Comparison of ENCODE assay signal across 10 mouse cellular contexts in the genomic region with DNA sequence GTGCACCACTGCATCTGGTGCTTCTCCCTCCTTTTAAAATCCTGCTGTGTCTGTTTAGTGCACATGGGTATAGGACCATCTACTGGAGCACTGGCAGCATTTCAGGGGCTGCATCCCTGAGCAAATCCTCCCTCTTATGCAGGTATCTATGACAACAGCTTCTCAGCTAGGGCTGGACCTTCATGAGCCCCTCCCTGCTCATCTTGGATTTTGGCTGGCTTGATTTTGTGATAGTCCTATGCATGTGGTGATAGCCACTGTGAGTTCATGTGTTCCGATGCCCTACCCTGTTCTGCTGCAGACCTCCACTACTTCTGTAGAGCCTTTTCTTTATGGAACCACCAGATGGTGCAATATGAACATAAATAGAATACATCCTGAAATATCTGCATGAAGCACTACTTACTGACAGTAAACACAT. TPM values are rescaled to one million over a fixed set of nuclear protein-coding genes. Genes with fewer than 3 reads are reported as not detected.
DNase-seq lines count a peak whose midpoint lies in the region; ATAC-seq and TF ChIP-seq lines count a peak whose summit lies in the region.
"Had no signal": no experiment of that assay in that cellular context is flagged by ENCODE, and none has a peak within 500 bp of the region (broad histone marks: within the 10 kb centered on the region; RNA-seq: fewer than 3 reads in every experiment).

No protein-coding gene starts in this region.

- H3K27ac ChIP-seq in layer of hippocampus, adult 2 months, result no peak overlapping the region
- H3K27ac ChIP-seq in forebrain, embryonic 14.5 days (ENCODE audit: low read depth, low read length), result no peak overlapping the region
- no peak overlapping the region for H3K27ac ChIP-seq in neural tube, embryonic 14.5 days (ENCODE audit: low read depth, low read length)
- H3K27ac ChIP-seq: embryonic facial prominence, embryonic 13.5 days; liver, embryonic 15.5 days had no signal

- no peaks in the 10 kb centered on the region for H3K27me3 ChIP-seq in forebrain, embryonic 14.5 days (replicated peaks; ENCODE audit: control insufficient read depth, insufficient read depth, low read length)
- H3K27me3 ChIP-seq in neural tube, embryonic 14.5 days (ENCODE audit: control insufficient read depth, insufficient read depth, low read length), result no peaks in the 10 kb centered on the region
- H3K27me3 ChIP-seq: embryonic facial prominence, embryonic 13.5 days; liver, embryonic 15.5 days had no signal

- 77% methylated on average over 1 of the region's 1 CpGs for WGBS in forebrain, embryonic 14.5 days
- whole genome bisulfite sequencing in neural tube, embryonic 14.5 days, result 73% methylated on average over 1 of the region's 1 CpGs

- H3K4me2 ChIP-seq in forebrain, embryonic 14.5 days (ENCODE audit: low read length), result no peak overlapping the region
- H3K4me2 ChIP-seq in neural tube, embryonic 14.5 days (ENCODE audit: low read depth, low read length), result no peak overlapping the region
- H3K4me2 ChIP-seq: embryonic facial prominence, embryonic 13.5 days; liver, embryonic 15.5 days had no signal

- H3K36me3 ChIP-seq in forebrain, embryonic 14.5 days (ENCODE audit: control insufficient read depth, insufficient read depth, low read length), result no peaks in the 10 kb centered on the region
- no peaks in the 10 kb centered on the region for H3K36me3 ChIP-seq in neural tube, embryonic 14.5 days (ENCODE audit: control insufficient read depth, insufficient read depth, low read length)
- H3K36me3 ChIP-seq: embryonic facial prominence, embryonic 13.5 days; liver, embryonic 15.5 days had no signal

- H3K4me1 ChIP-seq in forebrain, embryonic 14.5 days (ENCODE audit: control insufficient read depth, insufficient read depth, low read length), result no peaks in the 10 kb centered on the region
- H3K4me1 ChIP-seq in neural tube, embryonic 14.5 days (ENCODE audit: control insufficient read depth, insufficient read depth, low read length), result no peaks in the 10 kb centered on the region
- H3K4me1 ChIP-seq: embryonic facial prominence, embryonic 13.5 days; liver, embryonic 15.5 days had no signal

- TF ChIP-seq CTCF in layer of hippocampus, adult 2 months (conservative IDR thresholded peaks at IDR 0.05), result peak; percentile 86

- no peaks in the 10 kb centered on the region for H3K9me3 ChIP-seq in forebrain, embryonic 14.5 days (replicated peaks; ENCODE audit: control insufficient read depth, low read length)
- no peaks in the 10 kb centered on the region for H3K9me3 ChIP-seq in neural tube, embryonic 14.5 days (ENCODE audit: control insufficient read depth, low read length)
- H3K9me3 ChIP-seq: embryonic facial prominence, embryonic 13.5 days; liver, embryonic 15.5 days had no signal

- H3K4me3 ChIP-seq in layer of hippocampus, adult 2 months, result no peak overlapping the region
- no peak overlapping the region for H3K4me3 ChIP-seq in forebrain, embryonic 14.5 days (ENCODE audit: low read depth, low read length)
- no peak overlapping the region for H3K4me3 ChIP-seq in neural tube, embryonic 14.5 days (ENCODE audit: low read depth, low read length)
- H3K4me3 ChIP-seq: embryonic facial prominence, embryonic 13.5 days; liver, embryonic 15.5 days had no signal

- ATAC-seq in activated CD4-positive, CD25-positive, alpha-beta regulatory T cell, adult 4 months, result peak; percentile 66
- ATAC-seq in forebrain, embryonic 14.5 days, result peak; percentile 44
- ATAC-seq in neural tube, embryonic 14.5 days (ENCODE audit: low read depth), result peak; percentile 86

- H3K9ac ChIP-seq in forebrain, embryonic 14.5 days (ENCODE audit: low read length), result no peak overlapping the region
- H3K9ac ChIP-seq in neural tube, embryonic 14.5 days (replicated peaks; ENCODE audit: low read depth, low read length), result no peak overlapping the region
- H3K9ac ChIP-seq: embryonic facial prominence, embryonic 13.5 days; liver, embryonic 15.5 days had no signal

- DNase-seq in layer of hippocampus, adult 2 months (ENCODE audit: low spot score in 2 of 2), result peak; percentile 13 to 51
- no peak for DNase-seq in layer of hippocampus, postnatal 36 days
- peak; percentile 81 for DNase-seq in forebrain, embryonic 14.5 days (ENCODE audit: low spot score)
- peak; percentile 8 to 16 for DNase-seq in layer of hippocampus, postnatal 10 days (ENCODE audit: low spot score in 2 of 2)
- no peak for DNase-seq in adrenal gland, postnatal 14 days
- no peak for DNase-seq in spleen, adult 12 weeks (ENCODE audit: low spot score)

RNA-seq across cellular contexts. Expression of gene Terb2, which starts 8.4 kb away (rescaled TPM):
- not detected for total RNA-seq in layer of hippocampus, adult 2 months (2021)
- total RNA-seq in layer of hippocampus, postnatal 36 days (2021), result not detected
- polyA plus RNA-seq in activated CD4-positive, CD25-positive, alpha-beta regulatory T cell, adult 4 months (2017; shearing (Covaris generic)), result not detected
- polyA plus RNA-seq in forebrain, embryonic 14.5 days (2014; fragmentation: Nextera tagmentation; extraction: Ambion mirVana), result not detected in 2 replicates
- total RNA-seq in layer of hippocampus, postnatal 10 days (2021), result not detected
- not detected in 2 replicates for polyA plus RNA-seq in neural tube, embryonic 14.5 days (2014; fragmentation: Nextera tagmentation; extraction: Ambion mirVana)
- total RNA-seq in adrenal gland, postnatal 14 days (2021), result not detected in 2 replicates
- polyA plus RNA-seq: embryonic facial prominence, embryonic 13.5 days; liver, embryonic 15.5 days had no signal

RNA-seq across cellular contexts. Expression of gene Patl2, which starts 8.5 kb away (rescaled TPM):
- total RNA-seq in layer of hippocampus, adult 2 months (2021), result not detected
- total RNA-seq in layer of hippocampus, postnatal 36 days (2021), result under 1 TPM in 1 of 2 experiments, not detected in 1; 0.12 TPM
- under 1 TPM; 0.38 to 0.90 TPM for polyA plus RNA-seq in activated CD4-positive, CD25-positive, alpha-beta regulatory T cell, adult 4 months (2017; shearing (Covaris generic))
- polyA plus RNA-seq in forebrain, embryonic 14.5 days (2014; fragmentation: Nextera tagmentation; extraction: Ambion mirVana), result not detected in 2 replicates
- not detected for total RNA-seq in layer of hippocampus, postnatal 10 days (2021)
- polyA plus RNA-seq in neural tube, embryonic 14.5 days (2014; fragmentation: Nextera tagmentation; extraction: Ambion mirVana), result 0.08 TPM in 1 of 2 replicates, not detected in the other
- 0.26 TPM in 1 of 2 replicates, not detected in the other for total RNA-seq in adrenal gland, postnatal 14 days (2021)
- polyA plus RNA-seq: embryonic facial prominence, embryonic 13.5 days had no signal

RNA-seq across cellular contexts. Expression of gene Trim69, which starts 34.0 kb away (rescaled TPM):
- not detected for total RNA-seq in layer of hippocampus, adult 2 months (2021)
- total RNA-seq in layer of hippocampus, postnatal 36 days (2021), result not detected
- under 1 TPM in 1 of 2 experiments, not detected in 1; 0.25 TPM for polyA plus RNA-seq in activated CD4-positive, CD25-positive, alpha-beta regulatory T cell, adult 4 months (2017; shearing (Covaris generic))
- not detected in 2 replicates for polyA plus RNA-seq in forebrain, embryonic 14.5 days (2014; fragmentation: Nextera tagmentation; extraction: Ambion mirVana)
- total RNA-seq in layer of hippocampus, postnatal 10 days (2021), result not detected
- polyA plus RNA-seq in neural tube, embryonic 14.5 days (2014; fragmentation: Nextera tagmentation; extraction: Ambion mirVana), result not detected in 2 replicates
- not detected in 2 replicates for total RNA-seq in adrenal gland, postnatal 14 days (2021)
- polyA plus RNA-seq: embryonic facial prominence, embryonic 13.5 days; liver, embryonic 15.5 days had no signal

RNA-seq across cellular contexts. Expression of gene Sord, which starts 40.0 kb away (rescaled TPM):
- total RNA-seq in layer of hippocampus, adult 2 months (2021), result 10 to 100 TPM; 19.0 to 19.3 TPM
- 10 to 100 TPM; 15.9 to 18.5 TPM for total RNA-seq in layer of hippocampus, postnatal 36 days (2021)
- polyA plus RNA-seq in activated CD4-positive, CD25-positive, alpha-beta regulatory T cell, adult 4 months (2017; shearing (Covaris generic)), result 1 to 10 TPM; 5.5 to 5.7 TPM
- polyA plus RNA-seq in forebrain, embryonic 14.5 days (2014; fragmentation: Nextera tagmentation; extraction: Ambion mirVana), result 19.7 and 20.1 TPM in 2 replicates
- 10 to 100 TPM; 12.6 to 15.8 TPM for total RNA-seq in layer of hippocampus, postnatal 10 days (2021)
- polyA plus RNA-seq in neural tube, embryonic 14.5 days (2014; fragmentation: Nextera tagmentation; extraction: Ambion mirVana), result 21.1 and 22.7 TPM in 2 replicates
- total RNA-seq in adrenal gland, postnatal 14 days (2021), result 61.6 and 101 TPM in 2 replicates

RNA-seq across cellular contexts. Expression of gene B2m, which starts 47.0 kb away (rescaled TPM):
- total RNA-seq in layer of hippocampus, adult 2 months (2021), result 100 to 1,000 TPM in 1 of 2 experiments, 10 to 100 TPM in 1; 98.0 to 115 TPM
- total RNA-seq in layer of hippocampus, postnatal 36 days (2021), result 100 to 1,000 TPM in 1 of 2 experiments, 10 to 100 TPM in 1; 99.2 to 107 TPM
- polyA plus RNA-seq in activated CD4-positive, CD25-positive, alpha-beta regulatory T cell, adult 4 months (2017; shearing (Covaris generic)), result 1,000 to 10,000 TPM; 8,975 to 9,816 TPM
- 89.8 and 92.2 TPM in 2 replicates for polyA plus RNA-seq in forebrain, embryonic 14.5 days (2014; fragmentation: Nextera tagmentation; extraction: Ambion mirVana)
- 10 to 100 TPM; 71.5 to 82.4 TPM for total RNA-seq in layer of hippocampus, postnatal 10 days (2021)
- 63.5 and 114 TPM in 2 replicates for polyA plus RNA-seq in neural tube, embryonic 14.5 days (2014; fragmentation: Nextera tagmentation; extraction: Ambion mirVana)
- 400 and 401 TPM in 2 replicates for total RNA-seq in adrenal gland, postnatal 14 days (2021)

Comparison
In these comparisons a context has a peak if more than half of its experiments do, and no peak if none do; other contexts are left out.
1. DNase-seq: peak in layer of hippocampus, adult 2 months (2 of 2), forebrain, embryonic 14.5 days (single experiment) and layer of hippocampus, postnatal 10 days (2 of 2); none in layer of hippocampus, postnatal 36 days (0 of 2), adrenal gland, postnatal 14 days (single experiment) and spleen, adult 12 weeks (single experiment).
2. Peak in every context shown above with its lines, with median percentiles within 50 percentile points of each other: ATAC-seq.